In the genomic region with DNA sequence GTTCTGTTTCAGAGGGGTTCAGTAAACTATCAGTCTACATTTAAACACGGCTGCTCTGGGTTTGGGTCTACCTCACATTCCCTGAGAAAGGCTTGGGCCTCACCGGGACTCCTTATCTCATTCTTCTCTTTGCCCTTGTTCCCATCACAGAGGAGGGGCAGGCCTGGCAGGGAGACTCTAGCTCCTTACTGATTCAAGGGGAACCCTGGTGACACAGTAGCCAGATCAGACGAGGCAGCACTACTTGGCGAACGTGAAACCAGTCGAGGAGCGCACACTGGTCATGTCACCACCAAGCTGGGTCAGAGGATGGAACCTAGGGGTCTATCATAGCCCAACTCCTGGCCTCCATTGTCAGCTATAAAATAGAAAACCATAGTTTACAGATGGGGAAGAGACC, we compare ENCODE assay signal across 12 mouse cellular contexts. TPM values are rescaled to one million over a fixed set of nuclear protein-coding genes. Genes with fewer than 3 reads are reported as not detected.
DNase-seq lines count a peak whose midpoint lies in the region; ATAC-seq and TF ChIP-seq lines count a peak whose summit lies in the region.
"Had no signal": no experiment of that assay in that cellular context is flagged by ENCODE, and none has a peak within 500 bp of the region (broad histone marks: within the 10 kb centered on the region; RNA-seq: fewer than 3 reads in every experiment).

No protein-coding gene starts in this region.

- H3K4me3 ChIP-seq in hindbrain, embryonic 10.5 days: 0 out of 2 replicates have a peak overlapping the region, but pooled peaks have one; percentile 62
- H3K4me3 ChIP-seq in hindbrain, embryonic 16.5 days (ENCODE audit: low read length): no peak overlapping the region
- H3K4me3 ChIP-seq in forebrain, embryonic 12.5 days (replicated peaks): 0 out of 2 replicates have a peak overlapping the region, but pooled peaks have one; percentile 53
- H3K4me3 ChIP-seq in hindbrain, postnatal 0 days (ENCODE audit: low read length): no peak overlapping the region
- no peak overlapping the region for H3K4me3 ChIP-seq in neural tube, embryonic 13.5 days

- 38% methylated on average over 7 of the region's 7 CpGs for WGBS in hindbrain, embryonic 10.5 days
- 46% methylated on average over 7 of the region's 7 CpGs for WGBS in hindbrain, embryonic 16.5 days
- 41% methylated on average over 7 of the region's 7 CpGs for WGBS in forebrain, embryonic 12.5 days
- 43% methylated on average over 7 of the region's 7 CpGs for WGBS in hindbrain, postnatal 0 days
- WGBS in neural tube, embryonic 13.5 days: 44% methylated on average over 7 of the region's 7 CpGs

- no peak for ATAC-seq in hindbrain, embryonic 16.5 days
- ATAC-seq in forebrain, embryonic 12.5 days (ENCODE audit: low FRiP score): no peak
- no peak for ATAC-seq in hindbrain, postnatal 0 days
- no peak for ATAC-seq in neural tube, embryonic 13.5 days (ENCODE audit: low read depth)

- no peaks in the 10 kb centered on the region for H3K36me3 ChIP-seq in hindbrain, embryonic 10.5 days
- H3K36me3 ChIP-seq in hindbrain, embryonic 16.5 days (ENCODE audit: control insufficient read depth, insufficient read depth, low read length): no peaks in the 10 kb centered on the region
- no peaks in the 10 kb centered on the region for H3K36me3 ChIP-seq in forebrain, embryonic 12.5 days (replicated peaks)
- H3K36me3 ChIP-seq in hindbrain, postnatal 0 days (ENCODE audit: insufficient read depth, low read length): no peaks in the 10 kb centered on the region
- no peaks in the 10 kb centered on the region for H3K36me3 ChIP-seq in neural tube, embryonic 13.5 days
- H3K36me3 ChIP-seq: G1E; liver, embryonic 13.5 days had no signal

- H3K27ac ChIP-seq in hindbrain, embryonic 10.5 days: no peak overlapping the region
- H3K27ac ChIP-seq in hindbrain, embryonic 16.5 days (ENCODE audit: low read depth, low read length): no peak overlapping the region
- no peak overlapping the region for H3K27ac ChIP-seq in forebrain, embryonic 12.5 days
- H3K27ac ChIP-seq in hindbrain, postnatal 0 days: no peak overlapping the region
- no peak overlapping the region for H3K27ac ChIP-seq in neural tube, embryonic 13.5 days (replicated peaks)
- H3K27ac ChIP-seq: liver, embryonic 13.5 days had no signal

- H3K27me3 ChIP-seq in hindbrain, embryonic 10.5 days (ENCODE audit: insufficient read depth, poor library complexity, severe bottlenecking): peaks cover 49% of the 10 kb centered on the region
- H3K27me3 ChIP-seq in hindbrain, embryonic 16.5 days (replicated peaks; ENCODE audit: control insufficient read depth, insufficient read depth, low read length): no peaks in the 10 kb centered on the region
- peaks cover 26% of the 10 kb centered on the region for H3K27me3 ChIP-seq in forebrain, embryonic 12.5 days
- no peaks in the 10 kb centered on the region for H3K27me3 ChIP-seq in hindbrain, postnatal 0 days (ENCODE audit: insufficient read depth, low read length)
- peaks cover 20% of the 10 kb centered on the region for H3K27me3 ChIP-seq in neural tube, embryonic 13.5 days

- no peak for TF ChIP-seq CTCF in hindbrain, postnatal 0 days (IDR thresholded peaks at IDR 0.05; ENCODE audit: low read depth)

- intact Hi-C loops in left cerebral cortex, postnatal 36 days (cut with DNase I): no loop called here
- intact Hi-C loops in gastrocnemius, postnatal 36 days (cut with DNase I): no loop called here

- H3K4me1 ChIP-seq in hindbrain, embryonic 10.5 days (replicated peaks): peaks cover 35% of the 10 kb centered on the region
- peaks cover 11% of the 10 kb centered on the region; the same call in 1 of the 2 replicates for H3K4me1 ChIP-seq in hindbrain, embryonic 16.5 days (ENCODE audit: control insufficient read depth, insufficient read depth, low read depth, low read length)
- peaks cover 20% of the 10 kb centered on the region for H3K4me1 ChIP-seq in forebrain, embryonic 12.5 days
- peaks cover 14% of the 10 kb centered on the region; the same call in 1 of the 2 replicates for H3K4me1 ChIP-seq in hindbrain, postnatal 0 days (ENCODE audit: insufficient read depth, low read length)
- peaks cover 19% of the 10 kb centered on the region for H3K4me1 ChIP-seq in neural tube, embryonic 13.5 days (replicated peaks)

- no peak for DNase-seq in hindbrain, embryonic 10.5 days (ENCODE audit: low spot score)
- DNase-seq in hindbrain, postnatal 0 days (ENCODE audit: low spot score): no peak
- no peak for DNase-seq in left cerebral cortex, postnatal 36 days (ENCODE audit: low spot score in 2 of 2)
- DNase-seq in gastrocnemius, postnatal 36 days: no peak
- DNase-seq: kidney, adult 11 months; liver, embryonic 13.5 days; lung, postnatal 10 days had no signal

- no peak overlapping the region for H3K4me2 ChIP-seq in hindbrain, embryonic 16.5 days (ENCODE audit: low read length)
- peak overlapping the region; percentile 84; the same call in 1 of the 2 replicates for H3K4me2 ChIP-seq in forebrain, embryonic 12.5 days
- H3K4me2 ChIP-seq in hindbrain, postnatal 0 days (ENCODE audit: low read depth, low read length): peak overlapping the region; percentile 90; the same call in 1 of the 2 replicates
- H3K4me2 ChIP-seq in neural tube, embryonic 13.5 days: peak overlapping the region; percentile 78

- no peak overlapping the region for H3K9ac ChIP-seq in hindbrain, embryonic 16.5 days (ENCODE audit: low read depth, low read length)
- no peak overlapping the region for H3K9ac ChIP-seq in forebrain, embryonic 12.5 days
- no peak overlapping the region for H3K9ac ChIP-seq in hindbrain, postnatal 0 days (replicated peaks; ENCODE audit: low read length)
- no peak overlapping the region for H3K9ac ChIP-seq in neural tube, embryonic 13.5 days

- no peaks in the 10 kb centered on the region for H3K9me3 ChIP-seq in hindbrain, embryonic 10.5 days
- no peaks in the 10 kb centered on the region for H3K9me3 ChIP-seq in hindbrain, embryonic 16.5 days (ENCODE audit: control insufficient read depth, low read length)
- H3K9me3 ChIP-seq in forebrain, embryonic 12.5 days: no peaks in the 10 kb centered on the region
- H3K9me3 ChIP-seq in hindbrain, postnatal 0 days (ENCODE audit: low read length): no peaks in the 10 kb centered on the region
- H3K9me3 ChIP-seq in neural tube, embryonic 13.5 days: no peaks in the 10 kb centered on the region
- H3K9me3 ChIP-seq: G1E; liver, embryonic 13.5 days had no signal

RNA-seq across cellular contexts. Expression of gene AI464131, which starts 5.1 kb away (rescaled TPM):
- polyA plus RNA-seq in hindbrain, embryonic 10.5 days (2016; fragmentation: Nextera tagmentation; extraction: Ambion mirVana): 7.4 and 9.1 TPM in 2 replicates
- 18.4 and 19.5 TPM in 2 replicates for polyA plus RNA-seq in hindbrain, embryonic 16.5 days (2015; fragmentation: Nextera tagmentation; extraction: Ambion mirVana)
- 6.3 and 7.8 TPM in 2 replicates for polyA plus RNA-seq in forebrain, embryonic 12.5 days (2016; fragmentation: Nextera tagmentation; extraction: Ambion mirVana)
- total RNA-seq in hindbrain, postnatal 0 days (2014; rRNA removed): 62.4 and 69.9 TPM in 2 replicates
- polyA plus RNA-seq in hindbrain, postnatal 0 days (2015; fragmentation: Nextera tagmentation; extraction: Ambion mirVana): 22.0 and 22.9 TPM in 2 replicates
- polyA plus RNA-seq in neural tube, embryonic 13.5 days (2015; fragmentation: Nextera tagmentation; extraction: Ambion mirVana): 5.7 and 6.5 TPM in 2 replicates
- 10 to 100 TPM; 31.8 to 32.1 TPM for total RNA-seq in left cerebral cortex, postnatal 36 days (2021)
- total RNA-seq in gastrocnemius, postnatal 36 days (2021): 10 to 100 TPM; 66.0 to 66.5 TPM

RNA-seq across cellular contexts. Expression of gene 1110017D15Rik, which starts 9.1 kb away (rescaled TPM):
- 8.1 and 14.7 TPM in 2 replicates for polyA plus RNA-seq in hindbrain, embryonic 10.5 days (2016; fragmentation: Nextera tagmentation; extraction: Ambion mirVana)
- polyA plus RNA-seq in hindbrain, embryonic 16.5 days (2015; fragmentation: Nextera tagmentation; extraction: Ambion mirVana): 17.9 and 21.7 TPM in 2 replicates
- 7.2 and 10.5 TPM in 2 replicates for polyA plus RNA-seq in forebrain, embryonic 12.5 days (2016; fragmentation: Nextera tagmentation; extraction: Ambion mirVana)
- 2.3 and 9.9 TPM in 2 replicates for total RNA-seq in hindbrain, postnatal 0 days (2014; rRNA removed)
- polyA plus RNA-seq in hindbrain, postnatal 0 days (2015; fragmentation: Nextera tagmentation; extraction: Ambion mirVana): 19.9 and 21.4 TPM in 2 replicates
- 6.8 and 8.7 TPM in 2 replicates for polyA plus RNA-seq in neural tube, embryonic 13.5 days (2015; fragmentation: Nextera tagmentation; extraction: Ambion mirVana)
- total RNA-seq in left cerebral cortex, postnatal 36 days (2021): 1 to 10 TPM; 3.4 to 5.9 TPM
- total RNA-seq in gastrocnemius, postnatal 36 days (2021): under 1 TPM in 1 of 2 experiments, not detected in 1; 0.37 TPM
- total RNA-seq: gastrocnemius, adult 8-10 months had no signal
- polyA plus RNA-seq: liver, embryonic 13.5 days had no signal

RNA-seq across cellular contexts. Expression of gene Nudt2, which starts 43.0 kb away (rescaled TPM):
- 57.6 and 73.0 TPM in 2 replicates for polyA plus RNA-seq in hindbrain, embryonic 10.5 days (2016; fragmentation: Nextera tagmentation; extraction: Ambion mirVana)
- polyA plus RNA-seq in hindbrain, embryonic 16.5 days (2015; fragmentation: Nextera tagmentation; extraction: Ambion mirVana): 74.1 and 76.8 TPM in 2 replicates
- 64.0 and 68.2 TPM in 2 replicates for polyA plus RNA-seq in forebrain, embryonic 12.5 days (2016; fragmentation: Nextera tagmentation; extraction: Ambion mirVana)
- 29.2 and 40.7 TPM in 2 replicates for total RNA-seq in hindbrain, postnatal 0 days (2014; rRNA removed)
- polyA plus RNA-seq in hindbrain, postnatal 0 days (2015; fragmentation: Nextera tagmentation; extraction: Ambion mirVana): 68.6 and 71.6 TPM in 2 replicates
- polyA plus RNA-seq in neural tube, embryonic 13.5 days (2015; fragmentation: Nextera tagmentation; extraction: Ambion mirVana): 57.0 and 62.7 TPM in 2 replicates
- 10 to 100 TPM; 27.1 to 30.1 TPM for total RNA-seq in left cerebral cortex, postnatal 36 days (2021)
- 10 to 100 TPM; 21.9 to 22.4 TPM for total RNA-seq in gastrocnemius, postnatal 36 days (2021)

RNA-seq across cellular contexts. Expression of gene Kif24, which starts 43.3 kb away (rescaled TPM):
- polyA plus RNA-seq in hindbrain, embryonic 10.5 days (2016; fragmentation: Nextera tagmentation; extraction: Ambion mirVana): 13.7 and 14.6 TPM in 2 replicates
- polyA plus RNA-seq in hindbrain, embryonic 16.5 days (2015; fragmentation: Nextera tagmentation; extraction: Ambion mirVana): 2.4 and 2.8 TPM in 2 replicates
- 14.3 and 17.9 TPM in 2 replicates for polyA plus RNA-seq in forebrain, embryonic 12.5 days (2016; fragmentation: Nextera tagmentation; extraction: Ambion mirVana)
- total RNA-seq in hindbrain, postnatal 0 days (2014; rRNA removed): 4.2 and 4.8 TPM in 2 replicates
- 2.3 and 2.7 TPM in 2 replicates for polyA plus RNA-seq in hindbrain, postnatal 0 days (2015; fragmentation: Nextera tagmentation; extraction: Ambion mirVana)
- polyA plus RNA-seq in neural tube, embryonic 13.5 days (2015; fragmentation: Nextera tagmentation; extraction: Ambion mirVana): 2.3 and 2.8 TPM in 2 replicates
- total RNA-seq in left cerebral cortex, postnatal 36 days (2021): 1 to 10 TPM; 1.2 to 1.8 TPM
- under 1 TPM; 0.31 to 0.35 TPM for total RNA-seq in gastrocnemius, postnatal 36 days (2021)

Comparison
In these comparisons a context has a peak if more than half of its experiments do, and no peak if none do; other contexts are left out.
1. H3K4me3 ChIP-seq: peak in hindbrain, embryonic 10.5 days (single experiment) and forebrain, embryonic 12.5 days (single experiment); none in hindbrain, embryonic 16.5 days (single experiment), hindbrain, postnatal 0 days (single experiment) and neural tube, embryonic 13.5 days (single experiment).